Mouse (Mus musculus) urinary bladder, adult 18-20 months (tissue): ENCODE measurements around the gene Ccnd2.

ENCODE experiments used
- DNase-seq, 2 experiments: peaks; one replicate each; pipeline ENCODE4 v3.0.0; 2022; ENCODE audit warnings: low spot score in 2 of 2, mixed read lengths in 2 of 2

Gene Ccnd2

DNA sequence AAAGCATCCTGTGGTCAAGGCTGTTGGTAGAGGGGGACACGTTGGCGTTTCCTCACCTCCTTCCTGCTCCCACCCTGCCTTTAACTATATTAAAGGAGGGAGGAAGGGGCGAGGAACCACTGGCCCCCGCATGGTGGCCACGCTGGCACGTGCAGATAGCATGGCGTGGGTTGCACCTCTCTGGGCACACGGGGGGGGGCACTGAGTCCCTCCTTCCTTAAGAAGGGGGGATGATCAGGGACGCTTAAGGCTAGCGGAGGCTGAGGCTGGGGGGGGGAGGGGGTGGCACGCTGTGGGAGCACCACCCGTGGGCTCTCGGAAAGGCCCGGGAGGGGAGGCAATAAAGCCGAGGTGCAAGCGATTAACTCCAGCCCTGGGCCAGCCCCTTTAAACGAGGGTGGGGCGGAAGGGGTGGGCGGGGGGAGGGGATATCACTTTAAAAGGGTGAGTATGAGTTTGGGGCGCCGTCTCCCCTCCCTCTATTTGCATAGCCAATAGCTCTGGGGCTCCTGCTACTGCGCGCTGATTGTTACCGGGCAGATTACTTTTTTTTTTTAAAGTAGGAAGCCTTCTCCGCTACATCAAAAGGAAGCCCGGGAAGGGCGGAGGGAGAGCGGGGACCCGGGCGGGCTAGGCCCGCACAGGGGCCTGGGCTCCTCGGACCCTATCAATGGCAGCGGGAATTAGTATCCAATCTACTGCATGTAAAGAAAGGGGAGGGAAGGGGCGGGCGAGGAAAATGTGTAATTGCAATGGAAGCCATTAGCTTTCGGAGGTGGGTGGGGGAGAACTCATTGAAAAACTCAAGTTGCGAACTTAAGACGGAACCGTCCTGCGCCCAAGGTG lies at the start of gene Ccnd2:
TSS of gene Ccnd2 (minus strand) at position 88 of the 846 bp plus-strand sequence.
- DNase-seq: peak in 1 of 2 experiments; percentile 54

DNA sequence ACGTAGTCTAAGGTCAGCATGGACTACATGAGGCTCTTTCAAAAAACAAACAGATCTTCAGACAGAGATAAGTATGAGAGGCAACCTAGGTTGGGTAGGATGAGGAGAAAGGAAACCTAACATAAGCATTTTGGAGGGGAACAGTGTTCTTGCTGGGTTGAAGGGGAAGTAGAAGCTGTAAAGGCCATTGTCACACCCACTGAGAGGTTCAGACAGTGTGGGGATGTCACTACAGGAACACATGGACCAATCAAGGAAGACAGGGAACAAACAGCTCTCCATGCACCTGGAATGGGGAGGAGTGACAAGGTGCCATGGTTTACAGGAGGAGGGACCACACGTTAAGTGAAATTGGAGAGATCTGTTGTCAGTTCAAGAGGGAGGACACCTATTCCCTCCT lies 45.0 kb upstream of the Ccnd2 start:
- no peak for DNase-seq

GRCm38 (mm10) chr6:127181296-127181695 lies 29.3 kb upstream of the Ccnd2 start:
- DNase-seq: no peak

DNA sequence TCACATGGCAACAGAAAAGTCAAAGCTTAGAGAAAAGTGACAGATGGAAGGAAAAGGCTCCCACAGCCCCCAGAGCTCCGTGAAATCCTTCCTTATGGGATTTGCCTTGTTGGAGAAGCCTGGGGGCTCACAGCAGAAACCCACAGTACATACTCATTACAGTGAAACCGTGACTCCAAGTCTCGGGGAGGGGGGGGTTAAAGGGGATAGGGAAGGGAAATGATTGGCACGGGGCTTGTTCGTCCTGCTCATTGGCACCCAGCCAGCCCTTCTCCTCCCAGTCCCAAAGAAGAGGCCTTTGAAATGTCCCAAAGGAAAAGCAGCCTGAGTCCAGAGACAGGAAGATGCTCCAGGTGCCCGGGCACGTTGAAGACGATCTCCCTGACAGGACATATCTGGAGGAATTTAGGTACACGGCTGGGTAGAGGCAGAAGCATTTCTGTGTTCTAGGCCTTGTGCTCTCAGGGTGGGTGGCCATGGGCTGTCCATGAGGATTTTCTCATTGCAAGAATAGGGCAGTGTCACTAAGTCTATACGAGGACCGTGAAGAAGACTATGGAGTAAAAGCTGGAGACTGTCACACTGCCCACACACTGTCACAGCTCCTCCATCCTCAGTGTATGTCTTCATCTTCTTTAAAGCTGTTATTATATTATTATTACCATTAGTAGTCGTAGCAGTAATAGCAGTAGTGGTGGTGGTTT lies 27.2 kb upstream of the Ccnd2 start:
- no peak for DNase-seq

DNA sequence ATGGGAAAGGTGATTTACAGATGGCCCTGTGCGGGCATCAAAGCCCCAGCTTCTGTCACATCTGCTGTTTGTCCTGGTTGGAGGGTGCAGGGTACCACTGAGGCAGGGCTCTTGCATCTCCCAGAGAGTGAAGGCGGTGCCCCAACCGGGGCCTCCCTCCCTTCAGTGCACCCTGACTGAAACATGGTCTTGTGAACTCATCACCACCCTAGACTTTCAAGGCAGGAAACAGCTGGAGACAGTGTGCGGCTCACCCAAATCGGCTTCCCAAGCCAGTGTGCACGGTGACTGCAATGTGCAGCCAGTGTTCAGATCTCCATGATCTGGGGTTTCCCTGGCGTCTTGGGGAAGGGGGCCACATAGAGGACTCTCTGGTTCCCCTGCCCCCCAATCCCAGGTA lies 26.0 kb upstream of the Ccnd2 start:
- DNase-seq: no peak

DNA sequence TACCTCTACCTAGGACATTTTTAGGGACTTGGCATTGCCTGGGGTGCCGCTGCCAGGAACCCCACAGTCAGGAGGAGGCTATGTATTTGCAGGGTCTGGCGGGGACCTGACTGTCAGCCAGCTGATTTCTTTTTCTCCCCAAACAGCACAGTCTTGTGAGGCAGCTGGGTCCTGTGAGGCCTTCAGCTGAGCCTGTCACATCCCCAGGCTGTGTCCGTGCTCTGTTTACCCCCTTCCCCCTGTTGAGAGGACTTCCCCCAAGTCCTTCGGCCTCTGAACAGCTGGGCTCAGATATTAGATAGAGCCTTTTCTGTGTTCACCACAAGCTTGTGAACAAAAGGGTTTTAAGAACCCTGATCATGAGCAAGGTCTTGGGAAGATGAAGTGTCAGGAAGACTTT lies 25.4 kb upstream of the Ccnd2 start:
- DNase-seq: no peak

DNA sequence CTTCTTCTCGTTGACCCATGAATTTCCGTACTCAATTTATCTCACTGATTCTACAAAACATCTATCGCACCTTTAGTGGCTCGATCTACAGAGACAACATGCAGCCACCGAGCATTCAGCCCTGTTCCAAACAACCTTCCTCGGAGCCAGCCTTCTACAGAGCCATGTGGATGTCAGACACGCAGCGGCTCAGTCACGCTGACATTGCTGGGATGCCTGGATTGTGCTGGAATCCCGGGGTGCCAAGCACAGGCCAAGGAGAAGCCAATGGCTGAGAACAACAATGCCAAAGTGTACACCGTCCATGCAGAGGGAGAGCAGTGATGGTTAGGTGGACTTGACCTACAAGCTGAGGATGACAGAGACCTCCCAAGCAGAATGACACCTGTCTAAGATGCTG lies 20.5 kb upstream of the Ccnd2 start:
- DNase-seq: no peak

GRCm38 (mm10) chr6:127170734-127171133 lies 18.7 kb upstream of the Ccnd2 start:
- no peak for DNase-seq

DNA sequence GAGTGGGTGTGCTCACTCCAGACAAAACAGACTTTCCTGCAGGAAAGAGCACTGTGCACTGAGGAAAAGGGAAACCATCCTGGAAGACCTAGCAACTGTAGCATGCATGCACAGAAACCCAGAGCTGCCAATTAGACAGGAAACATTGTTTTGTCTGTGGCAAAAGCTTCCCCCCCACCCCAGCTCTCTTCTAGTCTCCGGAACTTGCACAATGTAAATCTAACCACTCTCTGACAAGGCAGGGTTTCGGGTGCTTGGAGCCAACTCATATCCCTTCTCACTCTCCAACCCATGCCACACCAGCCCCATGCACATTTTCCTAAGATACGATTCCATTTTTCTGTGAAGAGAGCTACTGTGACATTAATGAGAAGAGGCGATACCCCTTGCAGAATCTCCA lies 13.7 kb upstream of the Ccnd2 start:
- no peak for DNase-seq

GRCm38 (mm10) chr6:127162842-127163241 lies 10.8 kb upstream of the Ccnd2 start:
- no peak for DNase-seq

DNA sequence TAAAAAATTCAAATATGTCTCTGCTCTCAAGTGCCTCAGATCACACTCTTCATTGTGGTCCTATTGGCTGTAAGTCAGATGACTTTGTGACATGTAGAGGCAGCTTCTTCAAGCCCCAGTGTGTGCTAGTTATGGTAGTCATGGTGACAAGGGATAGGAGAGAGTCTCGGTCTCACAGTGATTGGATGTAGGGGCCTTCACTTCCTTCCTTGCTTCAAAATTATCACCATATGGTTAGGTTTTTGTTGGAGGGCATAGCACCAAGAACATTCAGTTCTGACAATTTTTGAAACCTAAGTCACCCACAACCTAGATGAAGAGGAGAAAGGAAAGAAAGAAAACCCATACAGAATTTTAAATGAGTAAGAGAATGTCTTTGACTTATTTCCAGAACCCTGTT lies 5.3 kb upstream of the Ccnd2 start:
- no peak for DNase-seq

- DNase-seq: no peak
Measured at GRCm38 (mm10) chr6:127155468-127155867, 3.5 kb upstream of the Ccnd2 start.

DNA sequence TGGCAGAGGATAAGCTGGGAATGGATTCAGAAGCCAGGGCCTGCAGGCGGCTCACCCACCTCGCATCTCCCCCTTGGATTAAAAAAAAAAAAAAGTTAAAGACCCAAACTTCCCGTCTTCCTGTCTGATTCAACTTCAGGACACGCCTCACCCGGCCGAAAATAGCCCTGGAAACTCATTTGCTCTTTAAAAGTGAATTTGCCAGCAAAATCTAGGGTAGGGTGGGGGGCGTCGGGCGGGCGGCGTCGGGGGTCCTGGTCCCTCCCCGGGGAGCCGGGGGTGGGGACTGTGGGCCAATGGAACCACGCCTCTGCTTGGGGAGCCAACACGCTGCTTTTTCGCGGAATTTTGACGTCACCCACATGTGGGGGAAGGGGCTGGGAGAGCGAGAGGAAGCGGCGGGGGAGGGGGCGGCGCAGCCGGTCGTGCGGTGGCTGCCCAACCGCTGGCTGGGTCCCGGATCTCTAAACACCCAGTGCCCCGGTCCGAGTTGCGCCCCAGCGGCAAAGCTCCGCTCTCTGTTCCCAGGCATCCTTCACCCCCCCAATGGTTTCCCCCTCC lies 2.8 kb upstream of the Ccnd2 start:
- no peak for DNase-seq

- DNase-seq: no peak
Measured at GRCm38 (mm10) chr6:127153972-127154707, 2.1 kb upstream of the Ccnd2 start.

DNA sequence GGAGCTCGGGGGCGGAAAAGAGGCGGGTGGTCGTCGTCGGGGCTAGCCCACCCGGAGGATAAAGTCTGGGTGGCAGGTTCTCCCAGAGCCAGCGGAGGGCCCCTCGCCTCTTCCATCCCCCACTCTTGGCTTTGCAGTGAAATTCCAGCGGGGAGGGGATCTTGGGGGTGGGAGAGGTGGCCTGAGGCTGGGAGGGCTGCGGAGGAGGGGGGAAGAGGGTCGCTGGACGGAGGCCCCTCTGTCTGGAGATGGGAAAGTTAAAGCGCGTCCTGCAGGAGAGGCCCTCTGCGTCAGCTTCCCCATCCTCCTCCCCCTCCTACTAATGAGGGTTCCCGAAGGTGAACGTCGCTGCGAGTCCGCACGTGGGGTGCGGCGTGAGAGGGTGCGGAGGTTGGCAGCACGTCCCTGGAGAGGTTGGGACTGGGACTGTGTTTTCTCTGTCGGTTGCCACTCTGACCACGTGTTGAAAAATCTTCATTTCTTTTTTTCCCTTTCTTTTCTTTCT lies 1.4 kb upstream of the Ccnd2 start:
- no peak for DNase-seq

GRCm38 (mm10) chr6:127151565-127152105 lies 358 bp downstream of the Ccnd2 start:
- DNase-seq: no peak

GRCm38 (mm10) chr6:127150663-127151564 lies 1.1 kb downstream of the Ccnd2 start:
- DNase-seq: peak in 1 of 2 experiments; percentile 76

- no peak for DNase-seq
Measured at GRCm38 (mm10) chr6:127149944-127150662, 1.9 kb downstream of the Ccnd2 start.

- DNase-seq: no peak
Measured at GRCm38 (mm10) chr6:127149303-127149943, 2.6 kb downstream of the Ccnd2 start.
